Mouse (Mus musculus) erythroid progenitor cell, adult 5-6 weeks (primary cell): ENCODE measurements around the gene 1810065E05Rik. TPM values are rescaled to one million over a fixed set of nuclear protein-coding genes. Genes with fewer than 3 reads are reported as not detected.

ENCODE experiments used
- ATAC-seq: replicated peaks from 2 replicates; pipeline ENCODE4 v1.8.0; 2016; ENCODE audit warnings: moderate number of reproducible peaks, mild to moderate bottlenecking, moderate TSS enrichment, inconsistent platforms; ENCODE audit not compliant: poor library complexity, low FRiP score, severe bottlenecking
- total RNA-seq, 2 experiments: library from RNA; stranded (forward) in 1 of 2; stranded (reverse) in 1 of 2; fragments of 150-400 nt in 1 of 2; fragments of 186-747, 209-891 nt in 1 of 2; gene quantifications; 2 replicates each; pipeline versions ENCODE4 v1.2.3 to v1.2.4; 2015 to 2017; ENCODE audit warnings: low replicate concordance in 2 of 2

Gene 1810065E05Rik
- total RNA-seq (2015; ENCODE audit: low replicate concordance) (not detected in 2 replicates), total RNA-seq (2017; ENCODE audit: low replicate concordance) (not detected in 2 replicates)

GRCm38 (mm10) chr11:58420815-58421214 is at the start of gene 1810065E05Rik:
TSS of gene 1810065E05Rik (plus strand) at chr11:58421111.
- ATAC-seq, result no peak

DNA sequence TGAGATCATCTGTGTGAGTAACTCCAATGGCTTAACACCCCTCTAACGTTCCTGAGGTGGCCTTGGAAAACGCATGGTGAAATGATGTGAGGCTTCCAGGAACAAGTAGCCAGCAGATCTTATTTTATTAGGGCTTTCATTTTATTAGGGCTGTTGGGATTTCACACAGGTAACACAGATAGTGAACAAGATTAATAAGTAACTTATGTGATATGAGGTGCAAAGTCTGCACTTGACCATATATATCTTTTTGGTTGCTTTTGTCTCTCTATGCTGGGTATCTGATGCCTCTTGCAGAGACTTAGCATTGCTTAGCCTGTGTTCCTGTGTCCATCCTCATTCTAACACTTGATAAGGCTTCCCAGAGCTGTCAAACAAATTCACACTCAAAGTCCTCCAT is 43.6 kb upstream of the 1810065E05Rik start:
- ATAC-seq, result no peak

GRCm38 (mm10) chr11:58377686-58378085 is 43.2 kb upstream of the 1810065E05Rik start:
- ATAC-seq, result no peak

- 0 out of 2 replicates have a peak, but pooled peaks have one; percentile 12 for ATAC-seq
Measured at GRCm38 (mm10) chr11:58378763-58379278, 42.1 kb upstream of the 1810065E05Rik start, which contains the start of gene Lypd8. TSS of gene Lypd8 (plus strand) at chr11:58379043.

DNA sequence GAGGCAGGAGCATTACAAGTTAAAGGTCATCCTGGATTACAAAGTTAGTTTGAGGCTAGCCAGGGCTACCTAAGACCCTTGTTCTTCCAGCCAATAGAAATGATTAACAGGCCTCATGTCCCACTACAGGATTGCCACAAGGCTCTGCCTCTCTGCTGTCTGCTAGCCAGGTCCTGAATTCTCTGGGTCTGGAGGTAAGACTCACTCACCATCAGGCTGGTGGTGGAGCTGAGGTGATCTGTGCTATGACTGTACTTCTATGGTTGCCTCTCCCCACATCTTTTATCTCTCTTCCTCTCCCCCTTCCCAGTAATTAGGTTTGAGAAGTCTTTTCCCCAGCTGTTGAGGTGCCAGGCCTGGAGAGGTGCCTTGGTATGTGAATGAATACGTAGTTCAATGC is 41.4 kb upstream of the 1810065E05Rik start:
- no peak for ATAC-seq

- ATAC-seq, result no peak
Measured at GRCm38 (mm10) chr11:58382471-58382870, 38.4 kb upstream of the 1810065E05Rik start.

DNA sequence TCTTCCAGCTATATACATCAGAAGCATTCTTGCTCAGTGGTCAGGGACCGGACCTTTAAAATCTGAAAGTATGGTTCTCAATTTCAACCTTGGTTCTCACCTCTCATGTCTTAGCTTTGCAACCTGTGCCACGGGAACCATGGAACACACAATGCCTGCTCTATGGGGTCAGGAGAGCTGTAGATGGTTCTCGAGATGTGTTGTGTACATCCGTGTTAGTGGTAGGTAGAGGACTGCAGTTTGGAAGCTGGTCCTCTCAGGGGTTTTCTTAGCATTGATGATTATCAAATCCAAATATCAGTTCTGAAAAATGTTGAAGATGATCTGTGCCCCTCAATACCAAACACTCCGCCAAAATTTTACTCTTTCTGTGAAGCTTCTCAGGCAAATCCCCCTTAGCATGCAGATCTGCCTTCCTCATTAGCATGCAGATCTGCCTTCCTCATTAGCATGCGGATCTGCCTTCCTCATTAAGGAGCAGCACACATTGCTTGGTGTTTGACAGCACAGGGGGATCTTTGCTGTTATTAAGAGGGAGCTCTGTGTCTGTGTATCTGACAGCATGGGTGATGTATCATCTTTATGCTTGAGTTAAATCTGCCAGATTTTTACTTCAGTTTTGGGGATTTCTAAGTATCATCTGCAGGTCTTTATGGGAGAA is 20.8 kb upstream of the 1810065E05Rik start:
- ATAC-seq, result no peak

- ATAC-seq, result no peak
Measured at GRCm38 (mm10) chr11:58400655-58401054, 20.3 kb upstream of the 1810065E05Rik start.

- no peak for ATAC-seq
Measured at GRCm38 (mm10) chr11:58408066-58408465, 12.8 kb upstream of the 1810065E05Rik start.

- no peak for ATAC-seq
Measured at GRCm38 (mm10) chr11:58418336-58418735, 2.6 kb upstream of the 1810065E05Rik start.

GRCm38 (mm10) chr11:58432259-58432658 is 11.3 kb downstream of the 1810065E05Rik start, which contains the start of gene Gm12253:
TSS of gene Gm12253 (plus strand) at chr11:58432559.
- ATAC-seq, result no peak

- no peak for ATAC-seq
Measured at GRCm38 (mm10) chr11:58437866-58438265, 17.0 kb downstream of the 1810065E05Rik start.

DNA sequence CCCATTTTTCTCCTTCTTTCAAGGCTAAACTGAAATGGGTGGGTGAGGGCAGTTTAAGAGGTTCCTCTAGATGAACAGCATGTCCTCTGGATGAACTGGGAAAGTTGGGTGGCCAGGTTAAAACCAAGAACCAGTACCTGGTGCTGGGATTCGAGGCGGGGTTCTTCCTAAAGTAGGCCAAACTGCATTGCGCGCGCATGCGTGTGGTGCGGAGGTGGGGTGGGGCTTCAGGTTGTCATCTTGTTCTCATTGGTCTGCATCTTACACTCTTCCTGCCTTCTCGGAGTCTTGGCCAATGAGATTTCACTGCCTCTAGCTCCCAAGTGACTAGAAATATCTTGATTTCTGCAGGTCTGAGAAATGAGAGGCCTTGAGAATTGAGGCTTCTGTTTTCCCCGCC is 31.8 kb downstream of the 1810065E05Rik start, which contains the start of gene Lypd9:
Lypd9 (minus strand) TSS at position 165 of the 400 bp plus-strand sequence.
- ATAC-seq, result no peak

DNA sequence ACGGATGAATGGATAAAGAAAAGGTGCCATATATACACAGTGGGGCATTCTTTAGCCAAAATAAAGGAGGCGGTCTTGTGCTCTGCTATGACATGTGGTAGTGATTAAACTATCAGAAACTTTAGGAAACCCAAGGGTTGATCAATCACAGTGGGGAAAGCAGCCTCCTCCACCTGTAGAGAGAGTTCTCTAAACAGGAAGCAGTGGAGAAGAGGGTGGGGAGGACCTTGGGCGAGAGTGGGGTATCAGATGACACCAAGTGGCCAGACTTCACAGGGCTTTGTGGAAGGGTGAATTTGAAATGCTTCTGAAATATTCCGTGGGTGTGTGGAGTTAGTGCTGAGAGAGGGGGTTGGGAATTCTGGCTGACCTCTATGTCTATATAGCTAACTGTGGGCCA is 32.7 kb downstream of the 1810065E05Rik start:
- ATAC-seq, result no peak

DNA sequence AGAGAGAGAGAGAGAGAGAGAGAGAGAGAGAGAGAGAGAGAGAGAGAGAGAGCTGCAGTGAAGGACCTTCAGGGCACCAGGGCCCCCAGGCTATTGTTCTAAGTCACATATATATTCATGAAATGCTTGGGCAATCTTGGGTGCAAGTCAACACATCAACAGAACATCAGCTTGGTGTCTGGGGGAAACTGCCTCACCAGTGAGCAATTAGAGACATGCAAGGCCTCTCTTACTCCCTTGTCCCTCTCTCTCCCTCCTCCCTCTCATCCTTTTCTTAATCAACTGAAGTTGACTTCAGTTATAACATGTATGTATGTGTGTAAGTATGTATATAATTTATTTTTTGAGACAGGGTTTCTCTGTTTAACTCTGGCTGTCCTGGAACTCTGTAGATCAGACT is 41.3 kb downstream of the 1810065E05Rik start, which contains the start of gene Olfr30:
Olfr30 (minus strand) TSS at position 101 of the 400 bp plus-strand sequence.
- no peak for ATAC-seq

Other genes with a start within 250 kb of the 1810065E05Rik start
- 12.6 and 15.9 TPM in 2 replicates for gene Mrpl22, start 249.4 kb upstream of the 1810065E05Rik start, total RNA-seq (2015; ENCODE audit: low replicate concordance)
- gene Mrpl22, start 249.4 kb upstream of the 1810065E05Rik start, total RNA-seq (2017; ENCODE audit: low replicate concordance), result 10.7 and 21.6 TPM in 2 replicates
- 16.8 and 27.4 TPM in 2 replicates for gene Igtp, start 221.6 kb upstream of the 1810065E05Rik start, total RNA-seq (2015; ENCODE audit: low replicate concordance)
- 17.1 and 20.9 TPM in 2 replicates for gene Igtp, start 221.6 kb upstream of the 1810065E05Rik start, total RNA-seq (2017; ENCODE audit: low replicate concordance)
- gene Irgm2, start 221.5 kb upstream of the 1810065E05Rik start, total RNA-seq (2015; ENCODE audit: low replicate concordance), result 6.5 and 12.6 TPM in 2 replicates
- gene Irgm2, start 221.5 kb upstream of the 1810065E05Rik start, total RNA-seq (2017; ENCODE audit: low replicate concordance), result 5.9 and 6.8 TPM in 2 replicates
- 4.3 and 10.9 TPM in 2 replicates for gene 4930438A08Rik, start 146.3 kb upstream of the 1810065E05Rik start, total RNA-seq (2015; ENCODE audit: low replicate concordance)
- 2.7 and 9.5 TPM in 2 replicates for gene 4930438A08Rik, start 146.3 kb upstream of the 1810065E05Rik start, total RNA-seq (2017; ENCODE audit: low replicate concordance)
- gene Zfp692, start 114.0 kb upstream of the 1810065E05Rik start, total RNA-seq (2015; ENCODE audit: low replicate concordance), result 4.6 and 17.7 TPM in 2 replicates
- gene Zfp692, start 114.0 kb upstream of the 1810065E05Rik start, total RNA-seq (2017; ENCODE audit: low replicate concordance), result 17.1 and 19.1 TPM in 2 replicates
- 75.3 and 80.5 TPM in 2 replicates for gene Zfp672, start 90.8 kb upstream of the 1810065E05Rik start, total RNA-seq (2015; ENCODE audit: low replicate concordance)
- gene Zfp672, start 90.8 kb upstream of the 1810065E05Rik start, total RNA-seq (2017; ENCODE audit: low replicate concordance), result 27.6 and 39.9 TPM in 2 replicates
- 10.5 and 13.3 TPM in 2 replicates for gene Sh3bp5l, start 90.4 kb upstream of the 1810065E05Rik start, total RNA-seq (2015; ENCODE audit: low replicate concordance)
- gene Sh3bp5l, start 90.4 kb upstream of the 1810065E05Rik start, total RNA-seq (2017; ENCODE audit: low replicate concordance), result 19.8 and 118 TPM in 2 replicates
- not detected in 2 replicates for gene Lypd8, start 42.1 kb upstream of the 1810065E05Rik start, total RNA-seq (2015; ENCODE audit: low replicate concordance)
- not detected in 2 replicates for gene Lypd8, start 42.1 kb upstream of the 1810065E05Rik start, total RNA-seq (2017; ENCODE audit: low replicate concordance)
- gene Gm12253, start 11.4 kb downstream of the 1810065E05Rik start, total RNA-seq (2015; ENCODE audit: low replicate concordance), result not detected in 2 replicates
- not detected in 2 replicates for gene Gm12253, start 11.4 kb downstream of the 1810065E05Rik start, total RNA-seq (2017; ENCODE audit: low replicate concordance)
- gene Lypd9, start 31.8 kb downstream of the 1810065E05Rik start, total RNA-seq (2015; ENCODE audit: low replicate concordance), result not detected in 2 replicates
- not detected in 2 replicates for gene Lypd9, start 31.8 kb downstream of the 1810065E05Rik start, total RNA-seq (2017; ENCODE audit: low replicate concordance)
- not detected in 2 replicates for gene Olfr30, start 41.2 kb downstream of the 1810065E05Rik start, total RNA-seq (2015; ENCODE audit: low replicate concordance)
- gene Olfr30, start 41.2 kb downstream of the 1810065E05Rik start, total RNA-seq (2017; ENCODE audit: low replicate concordance), result not detected in 2 replicates
- not detected in 2 replicates for gene Olfr332, start 71.4 kb downstream of the 1810065E05Rik start, total RNA-seq (2015; ENCODE audit: low replicate concordance)
- gene Olfr332, start 71.4 kb downstream of the 1810065E05Rik start, total RNA-seq (2017; ENCODE audit: low replicate concordance), result not detected in 2 replicates
- gene Olfr331, start 81.5 kb downstream of the 1810065E05Rik start, total RNA-seq (2015; ENCODE audit: low replicate concordance), result not detected in 2 replicates
- gene Olfr331, start 81.5 kb downstream of the 1810065E05Rik start, total RNA-seq (2017; ENCODE audit: low replicate concordance), result not detected in 2 replicates
- gene Olfr330, start 113.7 kb downstream of the 1810065E05Rik start, total RNA-seq (2015; ENCODE audit: low replicate concordance), result not detected in 2 replicates
- gene Olfr330, start 113.7 kb downstream of the 1810065E05Rik start, total RNA-seq (2017; ENCODE audit: low replicate concordance), result not detected in 2 replicates
- gene Olfr329-ps, start 125.3 kb downstream of the 1810065E05Rik start, total RNA-seq (2015; ENCODE audit: low replicate concordance), result not detected in 2 replicates
- gene Olfr329-ps, start 125.3 kb downstream of the 1810065E05Rik start, total RNA-seq (2017; ENCODE audit: low replicate concordance), result not detected in 2 replicates
- gene Olfr328, start 134.5 kb downstream of the 1810065E05Rik start, total RNA-seq (2015; ENCODE audit: low replicate concordance), result not detected in 2 replicates
- gene Olfr328, start 134.5 kb downstream of the 1810065E05Rik start, total RNA-seq (2017; ENCODE audit: low replicate concordance), result not detected in 2 replicates
- not detected in 2 replicates for gene Olfr224, start 149.4 kb downstream of the 1810065E05Rik start, total RNA-seq (2015; ENCODE audit: low replicate concordance)
- not detected in 2 replicates for gene Olfr224, start 149.4 kb downstream of the 1810065E05Rik start, total RNA-seq (2017; ENCODE audit: low replicate concordance)
- gene Olfr325, start 156.6 kb downstream of the 1810065E05Rik start, total RNA-seq (2015; ENCODE audit: low replicate concordance), result not detected in 2 replicates
- not detected in 2 replicates for gene Olfr325, start 156.6 kb downstream of the 1810065E05Rik start, total RNA-seq (2017; ENCODE audit: low replicate concordance)
- not detected in 2 replicates for gene Olfr324, start 174.0 kb downstream of the 1810065E05Rik start, total RNA-seq (2015; ENCODE audit: low replicate concordance)
- not detected in 2 replicates for gene Olfr324, start 174.0 kb downstream of the 1810065E05Rik start, total RNA-seq (2017; ENCODE audit: low replicate concordance)
- not detected in 2 replicates for gene 2210407C18Rik, start 195.0 kb downstream of the 1810065E05Rik start, total RNA-seq (2015; ENCODE audit: low replicate concordance)
- not detected in 2 replicates for gene 2210407C18Rik, start 195.0 kb downstream of the 1810065E05Rik start, total RNA-seq (2017; ENCODE audit: low replicate concordance)
- not detected in 2 replicates for gene Olfr323, start 209.4 kb downstream of the 1810065E05Rik start, total RNA-seq (2015; ENCODE audit: low replicate concordance)
- not detected in 2 replicates for gene Olfr323, start 209.4 kb downstream of the 1810065E05Rik start, total RNA-seq (2017; ENCODE audit: low replicate concordance)
- 56.9 and 65.4 TPM in 2 replicates for gene Trim58, start 219.4 kb downstream of the 1810065E05Rik start, total RNA-seq (2015; ENCODE audit: low replicate concordance)
- gene Trim58, start 219.4 kb downstream of the 1810065E05Rik start, total RNA-seq (2017; ENCODE audit: low replicate concordance), result 45.0 and 61.1 TPM in 2 replicates
- gene Olfr322, start 237.7 kb downstream of the 1810065E05Rik start, total RNA-seq (2015; ENCODE audit: low replicate concordance), result 0.42 TPM in 1 of 2 replicates, not detected in the other
- 0.77 and 1.9 TPM in 2 replicates for gene Olfr322, start 237.7 kb downstream of the 1810065E05Rik start, total RNA-seq (2017; ENCODE audit: low replicate concordance)